ENCODE assay signal across 8 mouse cellular contexts in genomic region chr6:85588568-85588967, GRCm38 (mm10). TPM values are rescaled to one million over a fixed set of nuclear protein-coding genes. Genes with fewer than 3 reads are reported as not detected.
DNase-seq lines count a peak whose midpoint lies in the region; ATAC-seq and TF ChIP-seq lines count a peak whose summit lies in the region.

No protein-coding gene starts in this region.

- no peaks in the 10 kb centered on the region for H3K27me3 ChIP-seq in forebrain, embryonic 14.5 days (replicated peaks; ENCODE audit: control insufficient read depth, insufficient read depth, low read length)
- no peaks in the 10 kb centered on the region for H3K27me3 ChIP-seq in liver, embryonic 14.5 days (ENCODE audit: control insufficient read depth, insufficient read depth, low read length)

- H3K4me1 ChIP-seq in forebrain, embryonic 14.5 days (ENCODE audit: control insufficient read depth, insufficient read depth, low read length) = peaks cover 16% of the 10 kb centered on the region
- H3K4me1 ChIP-seq in liver, embryonic 14.5 days (replicated peaks; ENCODE audit: control insufficient read depth in 2 of 2, insufficient read depth in 2 of 2, low read length in 1 of 2) = peaks cover 2 to 12% of the 10 kb centered on the region in 2 experiments; a peak in 2 of 4 replicates

- DNase-seq in gastrocnemius, adult 2 months = no peak
- no peak for DNase-seq in gastrocnemius, adult 8-10 months (ENCODE audit: low spot score in 2 of 2)
- peak; percentile 57 for DNase-seq in A20 (ENCODE audit: low read depth, low spot score)
- no peak for DNase-seq in forebrain, embryonic 14.5 days (ENCODE audit: low spot score)
- no peak for DNase-seq in liver, embryonic 14.5 days (ENCODE audit: low read depth in 3 of 3, low spot score in 3 of 3)
- no peak for DNase-seq in right cerebral cortex, postnatal 25 days
- DNase-seq in left cerebral cortex, adult 11 months (ENCODE audit: low spot score) = no peak
- DNase-seq in retina, postnatal 1 day = no peak

- H3K27ac ChIP-seq in gastrocnemius, adult 2 months = no peak overlapping the region
- H3K27ac ChIP-seq in forebrain, embryonic 14.5 days (ENCODE audit: low read depth, low read length) = 0 out of 2 replicates have a peak overlapping the region, but pooled peaks have one; percentile 84
- H3K27ac ChIP-seq in liver, embryonic 14.5 days = no peak overlapping the region

- ATAC-seq in forebrain, embryonic 14.5 days = no peak
- no peak for ATAC-seq in liver, embryonic 14.5 days (ENCODE audit: insufficient read depth)

- no peak for TF ChIP-seq EP300 in liver, embryonic 14.5 days (IDR thresholded peaks at IDR 0.05; ENCODE audit: low read depth)

- WGBS in forebrain, embryonic 14.5 days = 3% methylated on average over 4 of the region's 4 CpGs
- 11% methylated on average over 4 of the region's 4 CpGs for WGBS in liver, embryonic 14.5 days (ENCODE audit: insufficient replicate concordance)

- TF ChIP-seq CTCF in gastrocnemius, adult 2 months (IDR thresholded peaks at IDR 0.05) = no peak
- TF ChIP-seq CTCF in liver, embryonic 14.5 days (IDR thresholded peaks at IDR 0.05; ENCODE audit: low read depth) = no peak

- peak overlapping the region; percentile 65 for H3K4me2 ChIP-seq in forebrain, embryonic 14.5 days (ENCODE audit: low read length)
- peak overlapping the region; percentile 88 for H3K4me2 ChIP-seq in liver, embryonic 14.5 days (ENCODE audit: low read depth)

- peak overlapping the region; percentile 88 for H3K9ac ChIP-seq in forebrain, embryonic 14.5 days (ENCODE audit: low read length)
- peak overlapping the region; percentile 89 for H3K9ac ChIP-seq in liver, embryonic 14.5 days (replicated peaks)

- no peaks in the 10 kb centered on the region for H3K36me3 ChIP-seq in forebrain, embryonic 14.5 days (ENCODE audit: control insufficient read depth, insufficient read depth, low read length)
- no peaks in the 10 kb centered on the region for H3K36me3 ChIP-seq in liver, embryonic 14.5 days (replicated peaks; ENCODE audit: control insufficient read depth, insufficient read depth, low read depth)

- intact Hi-C loops in gastrocnemius, adult 2 months (cut with DNase I) = loop anchor here (10.0 kb wide), 2 partner anchors 326 to 1324 kb away; partner anchors contain the start of genes Nat8f1 and Tprkb

- no peaks in the 10 kb centered on the region for H3K9me3 ChIP-seq in forebrain, embryonic 14.5 days (replicated peaks; ENCODE audit: control insufficient read depth, low read length)
- no peaks in the 10 kb centered on the region for H3K9me3 ChIP-seq in liver, embryonic 14.5 days (ENCODE audit: control insufficient read depth, low read length)

- peak overlapping the region; percentile 78 for H3K4me3 ChIP-seq in gastrocnemius, adult 2 months
- peak overlapping the region; percentile 90 for H3K4me3 ChIP-seq in forebrain, embryonic 14.5 days (ENCODE audit: low read depth, low read length)
- H3K4me3 ChIP-seq in liver, embryonic 14.5 days (ENCODE audit: insufficient read depth in 1 of 2, low read depth in 2 of 2, low read length in 2 of 2) = peak overlapping the region; percentile 87 to 92

RNA-seq across cellular contexts. Expression of gene Alms1, which starts 1.2 kb away (rescaled TPM):
- under 1 TPM; 0.54 to 0.78 TPM for total RNA-seq in gastrocnemius, adult 2 months (2021)
- total RNA-seq in gastrocnemius, adult 8-10 months (2022) = under 1 TPM; 0.53 to 0.80 (median 0.66) TPM
- polyA plus RNA-seq in forebrain, embryonic 14.5 days (2014; fragmentation: Nextera tagmentation; extraction: Ambion mirVana) = 3.8 and 4.3 TPM in 2 replicates
- polyA plus RNA-seq in liver, embryonic 14.5 days (2012; rRNA removed) = 1.2 and 1.7 TPM in 2 replicates
- 1.8 and 2.1 TPM in 2 replicates for polyA plus RNA-seq in liver, embryonic 14.5 days (2014; fragmentation: Nextera tagmentation; extraction: Ambion mirVana)
